1 mouse cellular context compared by ENCODE assay signal in the genomic region with DNA sequence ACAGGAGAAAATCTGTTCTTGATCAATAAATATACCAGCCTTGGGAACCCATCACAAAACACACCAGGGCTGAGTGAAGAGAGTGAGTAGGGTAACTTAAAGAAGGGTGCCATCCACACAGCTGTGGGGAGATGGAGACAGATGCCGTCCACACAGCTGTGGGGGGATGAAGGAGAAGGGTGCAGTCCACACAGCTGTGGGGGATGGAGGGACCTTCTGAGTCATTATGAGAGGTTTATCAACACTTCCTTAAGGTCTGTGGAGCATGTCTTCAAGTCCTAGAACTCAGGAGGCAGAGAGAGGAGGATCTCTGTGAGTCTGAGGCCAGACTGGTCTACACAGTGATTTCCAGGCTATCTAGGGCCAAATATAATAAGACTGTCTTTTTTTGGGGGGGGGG.
TF ChIP-seq lines count a peak whose summit lies in the region.

No protein-coding gene starts in this region.

TF ChIP-seq in CH12.LX, 34 proteins besides CTCF, POLR2A, EP300 and RAD21 (continued from another document):
- TF ChIP-seq MYC (IDR thresholded peaks at IDR 0.05; ENCODE audit: low read depth, low read length) (no peak), RCOR1 (conservative IDR thresholded peaks at IDR 0.05; ENCODE audit: low read depth, low read length) (no peak), MXI1 (IDR thresholded peaks at IDR 0.05; ENCODE audit: low read depth, low read length) (no peak), MEF2A (IDR thresholded peaks at IDR 0.05; ENCODE audit: borderline replicate concordance, low read depth, low read length) (no peak), CHD1 (IDR thresholded peaks at IDR 0.05; ENCODE audit: low read depth, low read length) (no peak), JUN (IDR thresholded peaks at IDR 0.05; ENCODE audit: insufficient read depth, low read depth, low read length) (peak; percentile 35; the same call in 1 of the 2 replicates), ELF1 (IDR thresholded peaks at IDR 0.05; ENCODE audit: low read depth, low read length) (no peak)
